Mouse (Mus musculus) cortical plate, adult 2 months (tissue): Measurements from ENCODE around the gene Letm1.

Source experiments
- CTCF ChIP-seq: fragments of 200-500 bp; IDR thresholded peaks from 2 replicates; pipeline ENCODE4 v1.5.1; 2011; ENCODE audit warnings: mild to moderate bottlenecking, control low read depth, low read length; ENCODE audit not compliant: insufficient read depth; ENCODE audit errors: extremely low read depth
- POLR2A ChIP-seq: fragments of 200-500 bp; IDR thresholded peaks from 2 replicates; pipeline ENCODE4 v1.6.1; 2011; ENCODE audit warnings: mild to moderate bottlenecking, low read length, control low read depth; ENCODE audit not compliant: insufficient read depth; ENCODE audit errors: extremely low read depth

DNA sequence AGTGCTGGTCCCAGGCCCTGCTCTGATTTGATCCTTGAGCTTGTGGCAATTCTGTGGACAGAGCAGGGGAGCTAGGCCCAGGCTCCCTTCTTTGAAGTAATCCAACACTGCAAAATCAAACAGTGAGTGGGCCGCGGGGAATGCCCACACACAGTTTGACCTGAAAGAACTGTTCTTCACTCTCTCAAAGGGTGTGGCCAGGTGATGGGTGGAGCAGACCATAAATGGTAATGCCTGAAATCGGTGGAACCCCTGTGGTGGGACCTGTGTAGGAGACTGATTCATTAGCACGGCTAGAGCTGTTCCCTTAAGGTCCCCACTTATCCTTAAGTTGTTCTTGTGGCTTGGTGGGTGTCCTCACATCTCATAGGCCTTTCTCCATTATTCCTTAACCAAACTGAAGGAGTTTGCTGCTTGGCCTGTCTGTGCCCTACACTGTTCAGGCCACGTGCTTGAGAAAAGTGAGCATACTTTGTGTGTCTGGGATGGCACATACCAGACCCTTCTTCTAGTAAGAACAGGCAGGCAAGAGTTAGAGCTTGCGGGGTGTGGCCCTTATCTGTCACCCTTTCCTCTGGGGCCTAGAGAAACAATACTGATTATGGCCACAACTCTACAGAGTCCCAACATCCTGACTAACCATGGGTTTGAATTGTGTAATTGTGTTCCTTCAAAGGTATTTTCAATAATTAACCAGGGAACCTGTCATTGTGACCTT is 33.5 kb upstream of the Letm1 start:
- TF ChIP-seq POLR2A = no peak
- TF ChIP-seq CTCF = no peak
